Mouse (Mus musculus) urinary bladder, adult 18-20 months (tissue): Measurements from ENCODE around the gene Baz2b.
"Not testable (repeated sequence)": the region's sequence is repeated elsewhere in the genome, so short reads cannot be mapped to it uniquely, and the experiment has no call there.

Experiments
- DNase-seq, 2 experiments: peaks; one replicate each; pipeline ENCODE4 v3.0.0; 2022; ENCODE audit warnings: low spot score in 2 of 2, mixed read lengths in 2 of 2

Baz2b gene

DNA sequence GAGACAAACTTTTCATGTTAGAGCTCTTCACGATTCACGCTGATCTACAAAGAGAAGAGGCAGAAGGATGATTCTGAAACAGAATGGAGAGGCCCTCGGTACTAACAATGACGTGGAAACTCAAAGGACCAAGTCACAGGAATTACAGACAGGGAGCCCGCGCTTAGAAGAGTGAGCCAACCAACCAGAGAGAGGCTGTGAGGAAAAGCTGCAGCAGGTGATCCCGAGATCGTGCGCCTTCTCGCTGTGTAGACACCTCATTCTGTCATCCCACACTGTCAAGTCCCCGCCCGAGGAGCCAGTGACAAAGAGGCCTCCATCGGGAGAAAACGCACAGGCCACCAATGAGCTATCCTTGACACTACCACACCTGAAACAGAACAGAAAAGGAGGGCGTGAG lies 333.2 kb downstream of the Baz2b start:
- DNase-seq: no peak

DNA sequence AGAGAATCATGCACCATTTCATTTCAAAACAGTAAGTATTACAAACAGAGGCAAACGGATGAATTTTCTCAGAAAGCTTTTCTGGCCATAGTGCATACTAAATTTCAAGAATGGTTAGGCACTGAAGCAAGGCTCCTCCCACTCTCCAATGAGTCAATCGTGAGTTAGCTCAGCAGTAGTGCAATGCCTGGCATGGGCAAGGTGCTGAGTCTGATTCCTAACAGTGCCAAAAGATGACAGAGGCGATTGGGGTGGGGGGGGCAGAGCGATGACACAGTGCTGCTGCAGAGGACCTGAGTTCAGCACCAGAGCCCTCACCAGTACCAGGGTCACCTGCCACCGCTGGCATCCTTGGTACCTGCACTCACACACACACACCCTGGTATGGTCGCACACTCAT lies 339.1 kb downstream of the Baz2b start:
- DNase-seq: no peak

DNA sequence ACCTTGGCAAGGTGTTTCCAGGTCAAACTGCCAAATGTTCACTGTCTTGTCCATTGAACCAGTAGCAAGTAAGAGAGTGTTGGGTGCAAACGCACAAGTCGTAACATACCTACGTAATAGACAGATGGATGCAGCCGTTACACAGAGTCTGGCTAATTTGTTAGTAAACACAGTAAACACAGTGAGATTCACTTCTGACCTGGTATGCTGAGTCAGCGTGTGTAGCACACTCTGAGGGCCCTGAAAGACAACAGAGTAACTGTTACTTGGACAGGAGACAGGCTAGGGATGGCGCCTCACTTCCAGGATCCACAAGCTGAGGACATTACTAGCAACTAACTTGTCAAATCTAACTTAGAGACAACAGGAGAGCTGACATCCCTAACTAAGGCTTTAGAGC lies 347.0 kb downstream of the Baz2b start:
- DNase-seq: no peak

DNA sequence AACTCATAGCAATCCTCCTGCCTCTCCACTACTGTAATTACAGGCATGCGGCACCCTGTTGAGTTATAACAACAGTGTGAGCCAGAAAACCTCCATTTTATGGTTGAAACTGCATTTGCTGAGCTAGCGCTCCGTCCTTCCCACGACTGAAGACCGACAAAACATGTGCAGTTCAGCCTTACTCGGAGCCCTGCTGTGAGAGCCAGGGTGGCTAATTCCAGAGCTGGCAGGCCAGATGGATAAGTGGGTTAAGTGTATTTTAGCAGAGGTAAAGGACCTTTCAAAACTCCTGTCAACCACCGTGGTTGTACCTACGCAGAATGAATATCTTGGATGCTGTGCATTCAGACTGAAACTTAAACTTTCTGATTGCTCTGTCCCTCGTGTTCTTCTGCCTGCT lies 355.3 kb downstream of the Baz2b start:
- no peak for DNase-seq

DNA sequence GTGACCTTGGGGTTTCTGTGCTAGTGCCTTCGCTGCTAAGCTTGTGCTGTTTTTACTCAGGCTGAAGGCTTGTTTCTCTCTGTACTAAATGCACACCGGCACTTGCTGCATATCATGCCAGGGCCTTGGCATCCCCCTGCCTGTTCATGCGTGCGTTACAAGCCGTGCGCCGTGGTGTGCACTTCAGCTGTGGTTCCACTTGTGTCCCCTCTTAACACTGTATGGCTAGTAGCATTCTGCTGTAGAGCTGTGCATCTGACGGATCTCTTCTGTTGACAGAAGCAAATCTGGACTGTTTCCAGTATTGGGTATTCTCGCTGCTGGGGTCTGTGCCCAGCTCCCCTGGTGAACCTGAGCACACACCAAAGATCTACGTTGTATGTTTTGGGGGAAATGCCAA lies 356.1 kb downstream of the Baz2b start:
- DNase-seq: no peak

DNA sequence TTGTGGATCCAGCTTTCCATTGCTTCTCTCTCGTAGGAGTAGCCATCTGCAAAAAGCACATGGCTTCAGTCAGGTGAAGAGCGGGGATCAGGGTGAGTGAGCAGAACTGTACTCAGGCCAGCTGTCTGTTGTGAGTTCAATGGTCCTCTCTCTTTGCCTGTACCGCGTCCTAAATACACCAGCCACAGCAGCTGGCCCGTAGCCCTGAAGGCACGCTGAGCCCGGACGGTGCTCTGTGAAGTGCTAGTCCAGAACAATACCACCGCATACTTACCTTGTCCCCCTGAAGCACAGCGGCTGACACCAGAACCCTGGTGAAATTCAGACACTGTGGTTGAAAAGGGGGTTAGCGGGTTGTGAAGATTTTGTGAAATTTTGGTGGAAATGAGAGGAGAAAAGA lies 356.7 kb downstream of the Baz2b start:
- DNase-seq: no peak

DNA sequence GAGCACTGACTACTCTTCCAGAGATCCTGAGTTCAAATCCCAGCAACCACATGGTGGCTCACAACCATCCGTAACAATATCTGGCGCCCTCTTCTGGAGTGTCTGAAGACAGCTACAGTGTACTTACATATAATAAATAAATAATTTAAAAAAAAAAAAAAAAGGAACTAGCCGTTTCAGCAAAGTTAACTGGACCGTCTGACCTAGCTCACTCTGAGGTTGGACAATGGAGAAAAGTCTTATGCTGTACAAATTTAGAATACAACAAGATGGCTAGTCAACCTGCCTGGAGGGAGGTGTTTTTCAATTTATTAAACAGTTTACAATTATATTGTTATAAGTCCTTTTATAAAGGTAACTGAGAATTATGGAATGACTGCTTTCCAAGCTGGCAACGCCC lies 357.8 kb downstream of the Baz2b start:
- not testable (repeated sequence) for DNase-seq
